Mouse (Mus musculus) liver, embryonic 11.5 days (tissue): ENCODE measurements around the gene Nfix. TPM values are rescaled to one million over a fixed set of nuclear protein-coding genes. Genes with fewer than 3 reads are reported as not detected.
A peak's percentile ranks its signal among the peaks of the same experiment; 100 is the strongest.

ENCODE experiments used
- ATAC-seq: fragments of 200-750 bp; cut with Nextera tagmentation; replicated peaks from 2 replicates; pipeline ENCODE4 v1.8.0; 2017; ENCODE audit warnings: moderate number of reproducible peaks, mild to moderate bottlenecking, moderate TSS enrichment, moderate library complexity; ENCODE audit not compliant: low FRiP score
- DNase-seq: peaks from one replicate; pipeline ENCODE4 v3.0.0-alpha.2; 2017; ENCODE audit warnings: low spot score
- H3K27ac ChIP-seq: fragments of 300-500 bp; sonication (generic); 2 replicates; pipeline ENCODE4 v1.5.1; 2014; ENCODE audit warnings: mild to moderate bottlenecking, low read depth, low read length, control low read depth
- H3K27me3 ChIP-seq: fragments of 300-500 bp; sonication (generic); replicated peaks from 2 replicates; pipeline ENCODE4 v1.6.1; 2014; ENCODE audit warnings: low read length, mixed read lengths; ENCODE audit not compliant: control insufficient read depth, insufficient read depth
- H3K36me3 ChIP-seq: fragments of 300-500 bp; sonication (generic); 2 replicates; pipeline ENCODE4 v1.6.1; 2014; ENCODE audit warnings: mild to moderate bottlenecking, low read length, moderate library complexity, mixed read lengths; ENCODE audit not compliant: control insufficient read depth, insufficient read depth
- H3K4me1 ChIP-seq: fragments of 300-500 bp; sonication (generic); replicated peaks from 2 replicates; pipeline ENCODE4 v1.6.1; 2014; ENCODE audit warnings: low read length, mixed read lengths; ENCODE audit not compliant: control insufficient read depth, insufficient read depth
- H3K4me2 ChIP-seq: fragments of 300-500 bp; sonication (generic); 2 replicates; pipeline ENCODE4 v1.6.1; 2014; ENCODE audit warnings: mild to moderate bottlenecking, control low read depth, moderate library complexity
- H3K4me3 ChIP-seq: fragments of 300-500 bp; sonication (generic); 2 replicates; pipeline ENCODE4 v1.5.1; 2014; ENCODE audit warnings: low read depth, low read length, control low read depth
- H3K9ac ChIP-seq: fragments of 300-500 bp; sonication (generic); 2 replicates; pipeline ENCODE4 v1.6.1; 2014; ENCODE audit warnings: low read depth, low read length, control low read depth
- H3K9me3 ChIP-seq: fragments of 300-500 bp; sonication (generic); 2 replicates; pipeline ENCODE4 v1.6.1; 2016; ENCODE audit warnings: low read length, inconsistent platforms, mixed read lengths; ENCODE audit not compliant: control insufficient read depth
- WGBS: fragments of 180-500 bp; shearing (Covaris S2); extraction: QIAGEN DNeasy Blood & Tissue Kit; methylation state at CpG from one replicate; pipeline ENCODE4 v1.1.7; 2014; 5-methylcytosine and 5-hydroxymethylcytosine counted together
- polyA plus RNA-seq: library from polyadenylated mRNA; unstranded; fragments of >200 nt; fragmentation: Nextera tagmentation; extraction: Ambion mirVana; gene quantifications from 2 replicates; pipeline ENCODE4 v1.2.1, GENCODE M21; 2014

The Nfix gene
- polyA plus RNA-seq, 1 experiment from 2014 or later = 7.1 TPM

DNA sequence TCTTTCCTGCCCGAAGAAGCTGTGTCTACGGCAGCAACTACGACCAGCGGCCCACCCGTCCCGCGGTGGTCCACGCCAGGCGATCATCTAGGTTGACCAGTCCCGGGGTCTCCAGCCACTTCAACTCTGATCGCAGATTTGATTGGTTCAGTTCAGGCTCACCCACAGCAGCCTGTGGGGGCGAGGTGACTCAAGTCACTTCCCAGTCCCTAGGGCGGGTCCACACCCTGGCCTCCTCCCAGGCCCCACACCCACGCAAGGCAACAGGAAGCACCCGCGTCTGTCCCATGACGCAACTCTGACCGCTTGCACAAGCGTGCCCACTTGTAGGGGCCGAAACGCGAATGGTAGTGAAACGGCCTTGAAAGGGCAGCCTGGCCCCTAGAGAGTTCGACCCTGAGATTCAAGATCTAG, 138.7 kb downstream of the Nfix start:
- Histone ChIP-seq H3K27ac (peak overlapping the region; percentile 95), H3K9ac (peak overlapping the region; percentile 96), H3K36me3 (no peaks in the 10 kb centered on the region), H3K4me2 (peak overlapping the region; percentile 97), H3K4me1 (peaks cover 48% of the 10 kb centered on the region), H3K27me3 (no peaks in the 10 kb centered on the region), H3K9me3 (no peaks in the 10 kb centered on the region), H3K4me3 (peak overlapping the region; percentile 87)
- ATAC-seq (peak; percentile 32), DNase-seq (peak; percentile 78)
- WGBS = under 1% methylated on average over 24 of the region's 24 CpGs

- ATAC-seq (no peak), DNase-seq (peak; percentile 64)
- Histone ChIP-seq H3K9ac (peak overlapping the region; percentile 96), H3K4me1 (peaks cover 49% of the 10 kb centered on the region), H3K4me3 (peak overlapping the region; percentile 87), H3K4me2 (peak overlapping the region; percentile 97), H3K9me3 (no peaks in the 10 kb centered on the region), H3K27me3 (no peaks in the 10 kb centered on the region), H3K27ac (peak overlapping the region; percentile 95), H3K36me3 (no peaks in the 10 kb centered on the region)
- under 1% methylated on average over 20 of the region's 20 CpGs for WGBS
These were observed 139.2 kb downstream of the Nfix start for GRCm38 (mm10) chr8:84660819-84661457.

DNA sequence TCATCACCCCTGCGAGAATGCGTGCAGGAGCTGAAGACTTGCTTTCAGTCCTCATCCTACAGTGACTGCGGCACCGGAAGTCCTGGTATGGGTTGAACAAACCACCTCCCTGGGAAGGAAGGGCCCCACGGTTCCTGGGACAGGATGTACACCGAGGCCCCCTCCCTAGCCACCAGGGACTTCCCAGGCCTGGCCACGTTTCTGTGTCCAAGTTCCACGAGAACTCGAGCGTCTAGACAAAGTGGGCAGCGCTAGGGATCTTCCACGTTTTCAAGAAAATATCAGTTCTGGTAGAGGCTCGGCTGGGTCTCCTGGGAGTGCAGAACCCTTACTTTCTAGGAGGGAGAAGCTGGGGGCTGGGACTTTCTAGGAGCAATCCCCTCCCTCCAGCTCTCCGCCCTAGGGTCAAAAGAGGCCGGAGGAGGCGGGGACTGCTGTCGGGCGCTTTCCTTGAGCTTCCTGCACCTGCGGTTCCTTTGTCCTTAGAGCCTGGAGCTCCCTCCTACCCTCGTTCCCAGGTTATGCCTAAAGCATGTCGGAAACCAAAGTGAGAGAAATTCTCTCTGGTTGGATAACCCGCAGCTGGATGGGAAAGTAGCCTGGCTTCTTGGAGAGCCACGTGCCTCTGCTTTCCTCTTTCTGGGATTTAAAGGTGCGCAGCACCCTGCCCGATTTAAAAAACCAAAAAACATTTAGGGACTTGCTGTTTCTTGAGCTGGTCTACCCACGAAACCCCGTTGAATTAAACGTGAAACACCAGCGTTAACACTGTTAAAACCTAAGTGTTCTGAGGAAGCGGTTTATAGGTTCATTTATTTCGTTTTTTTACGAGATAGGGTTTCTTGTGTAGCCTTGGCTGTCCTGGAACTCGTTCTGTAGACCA, 140.0 kb downstream of the Nfix start:
- H3K4me1 ChIP-seq = peaks cover 51% of the 10 kb centered on the region

GRCm38 (mm10) chr8:84658951-84659350, 141.2 kb downstream of the Nfix start:
- H3K4me1 ChIP-seq = peaks cover 56% of the 10 kb centered on the region
- 33% methylated on average over 1 of the region's 1 CpGs for WGBS
- H3K9ac ChIP-seq = no peak overlapping the region
- no peak overlapping the region for H3K4me3 ChIP-seq
- DNase-seq (no peak), ATAC-seq (no peak)
- H3K36me3 ChIP-seq = no peaks in the 10 kb centered on the region
- H3K4me2 ChIP-seq = peak overlapping the region; percentile 97; the same call in 1 of the 2 replicates
- peak overlapping the region; percentile 95 for H3K27ac ChIP-seq
- no peaks in the 10 kb centered on the region for H3K27me3 ChIP-seq
- no peaks in the 10 kb centered on the region for H3K9me3 ChIP-seq

More for the DNA sequence above, 140.0 kb downstream of the Nfix start:
- WGBS = 2% methylated on average over 33 of the region's 33 CpGs
- Histone ChIP-seq H3K27me3 (no peaks in the 10 kb centered on the region), H3K9me3 (no peaks in the 10 kb centered on the region), H3K27ac (peak overlapping the region; percentile 95), H3K36me3 (no peaks in the 10 kb centered on the region), H3K4me3 (peak overlapping the region; percentile 87), H3K4me2 (peak overlapping the region; percentile 97), H3K9ac (peak overlapping the region; percentile 96)
- no peak for ATAC-seq
- DNase-seq = peak; percentile 76

- Histone ChIP-seq H3K4me1 (peaks cover 54% of the 10 kb centered on the region), H3K9ac (no peak overlapping the region), H3K27ac (peak overlapping the region; percentile 86), H3K27me3 (no peaks in the 10 kb centered on the region), H3K9me3 (no peaks in the 10 kb centered on the region), H3K4me3 (no peak overlapping the region), H3K36me3 (no peaks in the 10 kb centered on the region), H3K4me2 (peak overlapping the region; percentile 83)
- WGBS = 51% methylated on average over 4 of the region's 4 CpGs
- DNase-seq (no peak), ATAC-seq (no peak)
These were observed 142.5 kb downstream of the Nfix start for GRCm38 (mm10) chr8:84657680-84658079.

- peak overlapping the region; percentile 68 for H3K9ac ChIP-seq
- ATAC-seq = no peak
- H3K4me1 ChIP-seq = peaks cover 54% of the 10 kb centered on the region
- H3K4me2 ChIP-seq = peak overlapping the region; percentile 83
- H3K36me3 ChIP-seq = no peaks in the 10 kb centered on the region
- no peaks in the 10 kb centered on the region for H3K27me3 ChIP-seq
- no peak for DNase-seq
- H3K9me3 ChIP-seq = no peaks in the 10 kb centered on the region
- H3K4me3 ChIP-seq = peak overlapping the region; percentile 46; the same call in 1 of the 2 replicates
- H3K27ac ChIP-seq = peak overlapping the region; percentile 86
These were observed 142.9 kb downstream of the Nfix start for GRCm38 (mm10) chr8:84657203-84657602.

DNA sequence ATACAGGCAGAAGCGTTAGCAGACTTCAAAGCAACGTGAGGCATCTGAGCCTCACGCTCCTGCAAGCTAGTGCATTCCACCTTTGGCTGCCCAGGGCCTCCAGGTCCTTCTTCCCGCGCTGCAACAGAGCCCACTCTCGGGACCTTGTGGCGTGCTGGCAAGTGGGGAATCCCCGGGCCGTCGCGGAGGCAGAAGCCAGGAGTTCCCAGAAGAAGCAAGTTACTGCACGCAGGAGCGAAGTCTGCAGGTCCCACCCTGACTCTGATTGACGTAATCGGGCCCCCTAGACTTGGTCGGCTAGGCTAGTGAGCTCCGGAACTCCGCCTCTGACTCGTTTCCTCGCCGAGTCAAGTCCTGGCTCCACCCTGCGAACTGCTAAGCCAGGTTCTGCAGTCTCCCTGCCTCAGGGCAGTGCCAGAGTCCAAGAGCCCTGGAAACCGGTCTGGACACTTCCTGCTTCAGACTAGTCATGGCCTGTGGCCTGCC, 143.5 kb downstream of the Nfix start:
- Histone ChIP-seq H3K36me3 (no peaks in the 10 kb centered on the region), H3K4me1 (peaks cover 54% of the 10 kb centered on the region), H3K4me3 (peak overlapping the region; percentile 46), H3K4me2 (peak overlapping the region; percentile 83), H3K9ac (peak overlapping the region; percentile 68), H3K27ac (peak overlapping the region; percentile 86), H3K27me3 (no peaks in the 10 kb centered on the region), H3K9me3 (no peaks in the 10 kb centered on the region)
- DNase-seq (peak; percentile 80), ATAC-seq (peak; percentile 73)
- WGBS = under 1% methylated on average over 23 of the region's 23 CpGs

DNA sequence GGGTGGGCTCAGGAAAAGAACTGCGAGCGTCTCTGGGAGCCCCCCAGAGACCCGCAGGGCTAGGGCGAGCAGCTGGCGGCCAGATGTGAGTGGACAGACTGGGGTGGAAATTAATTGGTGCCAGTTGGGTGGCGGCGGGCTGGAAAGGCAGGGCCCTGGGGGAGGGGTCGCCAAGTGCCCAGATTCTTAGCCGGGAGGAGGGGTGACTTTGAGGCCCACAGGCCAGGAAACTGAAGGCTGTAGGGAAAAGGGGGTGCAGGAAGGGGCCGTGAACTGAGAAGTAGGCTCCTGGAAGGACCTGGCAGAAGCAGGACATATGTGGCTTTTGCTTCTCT, 144.0 kb downstream of the Nfix start:
- no peaks in the 10 kb centered on the region for H3K9me3 ChIP-seq
- ATAC-seq (no peak), DNase-seq (peak; percentile 71)
- H3K27me3 ChIP-seq = no peaks in the 10 kb centered on the region
- H3K9ac ChIP-seq = peak overlapping the region; percentile 68
- peak overlapping the region; percentile 46 for H3K4me3 ChIP-seq
- peak overlapping the region; percentile 86 for H3K27ac ChIP-seq
- 4% methylated on average over 10 of the region's 10 CpGs for WGBS
- H3K4me1 ChIP-seq = peaks cover 54% of the 10 kb centered on the region
- H3K36me3 ChIP-seq = no peaks in the 10 kb centered on the region
- peak overlapping the region; percentile 83 for H3K4me2 ChIP-seq
